21 mouse cellular contexts compared by ENCODE assay signal in genomic region chr2:154534704-154535270, GRCm38 (mm10). TPM values are rescaled to one million over a fixed set of nuclear protein-coding genes. Genes with fewer than 3 reads are reported as not detected.
A peak's percentile ranks its signal among the peaks of the same experiment; 100 is the strongest.
DNase-seq lines count a peak whose midpoint lies in the region; ATAC-seq and TF ChIP-seq lines count a peak whose summit lies in the region.
"Had no signal": no experiment of that assay in that cellular context is flagged by ENCODE, and none has a peak within 500 bp of the region (broad histone marks: within the 10 kb centered on the region; RNA-seq: fewer than 3 reads in every experiment).

No protein-coding gene starts in this region.

- no peak overlapping the region for H3K4me3 ChIP-seq in heart, embryonic 10.5 days
- no peak overlapping the region for H3K4me3 ChIP-seq in heart, embryonic 15.5 days
- H3K4me3 ChIP-seq in heart, adult 2 months = no peak overlapping the region
- H3K4me3 ChIP-seq in liver, embryonic 11.5 days (ENCODE audit: low read depth, low read length) = no peak overlapping the region
- H3K4me3 ChIP-seq in liver, postnatal 0 days (ENCODE audit: low read depth, low read length) = no peak overlapping the region
- H3K4me3 ChIP-seq in E14TG2a.4 (replicated peaks; ENCODE audit: low read length) = 0 out of 2 replicates have a peak overlapping the region, but pooled peaks have one; percentile 26
- H3K4me3 ChIP-seq: embryonic facial prominence, embryonic 12.5 days; forebrain, embryonic 15.5 days; heart, embryonic 13.5 days; hindbrain, embryonic 15.5 days had no signal

- no peak for ATAC-seq in heart, embryonic 15.5 days (replicated peaks; ENCODE audit: insufficient number of reproducible peaks, insufficient read depth, low FRiP score, low read depth)
- ATAC-seq in liver, embryonic 11.5 days (replicated peaks; ENCODE audit: low FRiP score) = 0 out of 2 replicates have a peak, but pooled peaks have one; percentile 47
- no peak for ATAC-seq in liver, postnatal 0 days
- ATAC-seq: activated CD4-positive, CD25-positive, alpha-beta regulatory T cell, adult 4 months; forebrain, embryonic 15.5 days; Patski had no signal

- intact Hi-C loops in heart, adult 2 months (cut with DNase I) = no loop called here

- 0 out of 2 replicates have a peak overlapping the region, but pooled peaks have one; percentile 44 for H3K27ac ChIP-seq in heart, embryonic 10.5 days
- H3K27ac ChIP-seq in heart, embryonic 15.5 days = peak overlapping the region; percentile 21; the same call in 1 of the 2 replicates
- no peak overlapping the region for H3K27ac ChIP-seq in heart, adult 2 months
- H3K27ac ChIP-seq in liver, embryonic 11.5 days (ENCODE audit: low read depth, low read length) = no peak overlapping the region
- no peak overlapping the region for H3K27ac ChIP-seq in liver, postnatal 0 days (ENCODE audit: low read depth)
- H3K27ac ChIP-seq: embryonic facial prominence, embryonic 12.5 days; forebrain, embryonic 15.5 days; heart, embryonic 13.5 days; hindbrain, embryonic 15.5 days had no signal

- TF ChIP-seq POLR2A in heart, adult 2 months (IDR thresholded peaks at IDR 0.05; ENCODE audit: insufficient read depth, low read depth, low read length) = no peak

- 64% methylated on average over 12 of the region's 12 CpGs for WGBS in heart, embryonic 10.5 days
- 44% methylated on average over 12 of the region's 12 CpGs for WGBS in heart, embryonic 15.5 days
- WGBS in heart, adult 2 months = 78% methylated on average over 12 of the region's 12 CpGs
- 87% methylated on average over 12 of the region's 12 CpGs for WGBS in liver, embryonic 11.5 days
- WGBS in liver, postnatal 0 days (ENCODE audit: insufficient replicate concordance) = 86% methylated on average over 12 of the region's 12 CpGs

- H3K4me2 ChIP-seq in heart, embryonic 15.5 days = no peak overlapping the region
- no peak overlapping the region for H3K4me2 ChIP-seq in liver, embryonic 11.5 days
- H3K4me2 ChIP-seq in liver, postnatal 0 days (ENCODE audit: low read depth, low read length) = no peak overlapping the region
- H3K4me2 ChIP-seq: embryonic facial prominence, embryonic 12.5 days; forebrain, embryonic 15.5 days; heart, embryonic 13.5 days; hindbrain, embryonic 15.5 days had no signal

- TF ChIP-seq CTCF in heart, adult 2 months (IDR thresholded peaks at IDR 0.05) = no peak
- TF ChIP-seq CTCF in liver, postnatal 0 days (IDR thresholded peaks at IDR 0.05; ENCODE audit: low read depth) = no peak
- TF ChIP-seq CTCF in E14TG2a.4 (conservative IDR thresholded peaks at IDR 0.05; ENCODE audit: low read length) = no peak

- DNase-seq in heart, embryonic 10.5 days (ENCODE audit: low spot score) = no peak
- DNase-seq in heart, adult 9 months (ENCODE audit: low spot score in 2 of 2) = no peak
- DNase-seq in heart, adult 2 months = no peak
- DNase-seq in liver, embryonic 11.5 days (ENCODE audit: low spot score) = no peak
- no peak for DNase-seq in liver, postnatal 0 days
- DNase-seq: adrenal gland, postnatal 14 days; cerebellum, adult 11-12 months; cerebellum, adult 9-10 months; cerebellum, postnatal 25 days; gastrocnemius, postnatal 36 days; kidney, adult 11 months had no signal

- H3K79me2 ChIP-seq in heart, adult 2 months (replicated peaks; ENCODE audit: control insufficient read depth, insufficient read depth, low read length) = no peaks in the 10 kb centered on the region

- H3K9ac ChIP-seq in heart, embryonic 15.5 days = no peak overlapping the region
- H3K9ac ChIP-seq in heart, adult 2 months (ENCODE audit: low read depth, low read length) = no peak overlapping the region
- H3K9ac ChIP-seq in liver, embryonic 11.5 days (ENCODE audit: low read depth, low read length) = no peak overlapping the region
- H3K9ac ChIP-seq in liver, postnatal 0 days (replicated peaks) = no peak overlapping the region
- H3K9ac ChIP-seq: embryonic facial prominence, embryonic 12.5 days; forebrain, embryonic 15.5 days; heart, embryonic 13.5 days; hindbrain, embryonic 15.5 days had no signal

- no peak for TF ChIP-seq EP300 in heart, adult 2 months (IDR thresholded peaks at IDR 0.05; ENCODE audit: insufficient read depth, low read depth, low read length)
- TF ChIP-seq EP300 in liver, postnatal 0 days (IDR thresholded peaks at IDR 0.05; ENCODE audit: low read depth) = no peak

- H3K4me1 ChIP-seq in heart, embryonic 10.5 days = peaks cover 21% of the 10 kb centered on the region
- H3K4me1 ChIP-seq in heart, embryonic 15.5 days (replicated peaks) = peaks cover 14% of the 10 kb centered on the region
- H3K4me1 ChIP-seq in heart, adult 2 months (ENCODE audit: control insufficient read depth, insufficient read depth, low read length) = peaks cover 2% of the 10 kb centered on the region; the same call in 1 of the 2 replicates
- 0 out of 2 replicates have a peak, but pooled peaks cover 4% of the 10 kb centered on the region for H3K4me1 ChIP-seq in liver, embryonic 11.5 days (replicated peaks; ENCODE audit: control insufficient read depth, insufficient read depth, low read length)
- no peaks in the 10 kb centered on the region for H3K4me1 ChIP-seq in liver, postnatal 0 days (ENCODE audit: insufficient read depth)
- H3K4me1 ChIP-seq in E14TG2a.4 (replicated peaks; ENCODE audit: low read depth, low read length) = peaks cover 79% of the 10 kb centered on the region
- H3K4me1 ChIP-seq: embryonic facial prominence, embryonic 12.5 days had no signal

- H3K27me3 ChIP-seq in heart, embryonic 10.5 days (ENCODE audit: insufficient read depth, poor library complexity, severe bottlenecking) = no peaks in the 10 kb centered on the region
- H3K27me3 ChIP-seq in heart, embryonic 15.5 days = no peaks in the 10 kb centered on the region
- H3K27me3 ChIP-seq in heart, adult 2 months (ENCODE audit: control insufficient read depth, insufficient read depth, low read length) = no peaks in the 10 kb centered on the region
- H3K27me3 ChIP-seq in liver, embryonic 11.5 days (replicated peaks; ENCODE audit: control insufficient read depth, insufficient read depth, low read length) = no peaks in the 10 kb centered on the region
- H3K27me3 ChIP-seq in liver, postnatal 0 days (ENCODE audit: insufficient read depth, low read length) = no peaks in the 10 kb centered on the region
- no peaks in the 10 kb centered on the region for H3K27me3 ChIP-seq in E14TG2a.4 (ENCODE audit: insufficient read depth, low read length)
- H3K27me3 ChIP-seq: embryonic facial prominence, embryonic 12.5 days; forebrain, embryonic 15.5 days; heart, embryonic 13.5 days; hindbrain, embryonic 15.5 days; Patski had no signal

- peaks cover 57% of the 10 kb centered on the region for H3K36me3 ChIP-seq in heart, embryonic 10.5 days
- H3K36me3 ChIP-seq in heart, embryonic 15.5 days = peaks cover 42% of the 10 kb centered on the region
- no peaks in the 10 kb centered on the region for H3K36me3 ChIP-seq in heart, adult 2 months (ENCODE audit: control insufficient read depth, insufficient read depth, low read length)
- H3K36me3 ChIP-seq in liver, embryonic 11.5 days (ENCODE audit: control insufficient read depth, insufficient read depth, low read length) = peaks cover 31% of the 10 kb centered on the region; the same call in 1 of the 2 replicates
- H3K36me3 ChIP-seq in liver, postnatal 0 days (replicated peaks; ENCODE audit: insufficient read depth, low read length) = peaks cover 33% of the 10 kb centered on the region
- peaks cover 97% of the 10 kb centered on the region for H3K36me3 ChIP-seq in E14TG2a.4 (ENCODE audit: insufficient read depth, low read length)

- H3K9me3 ChIP-seq in heart, embryonic 10.5 days = no peaks in the 10 kb centered on the region
- no peaks in the 10 kb centered on the region for H3K9me3 ChIP-seq in heart, embryonic 15.5 days (replicated peaks)
- no peaks in the 10 kb centered on the region for H3K9me3 ChIP-seq in liver, embryonic 11.5 days (ENCODE audit: control insufficient read depth, low read length)
- H3K9me3 ChIP-seq in liver, postnatal 0 days (ENCODE audit: low read length) = no peaks in the 10 kb centered on the region
- H3K9me3 ChIP-seq in E14TG2a.4 (ENCODE audit: low read length) = no peaks in the 10 kb centered on the region
- H3K9me3 ChIP-seq: embryonic facial prominence, embryonic 12.5 days; forebrain, embryonic 15.5 days; heart, embryonic 13.5 days; hindbrain, embryonic 15.5 days had no signal

RNA-seq across cellular contexts. Expression of gene 1700003F12Rik, which starts 12.1 kb away (rescaled TPM):
- 1.2 and 1.5 TPM in 2 replicates for polyA plus RNA-seq in heart, embryonic 10.5 days (2016; fragmentation: Nextera tagmentation; extraction: Ambion mirVana)
- 0.43 and 0.99 TPM in 2 replicates for polyA plus RNA-seq in heart, embryonic 15.5 days (2015; fragmentation: Nextera tagmentation; extraction: Ambion mirVana)
- total RNA-seq in heart, adult 2 months (2021) = not detected
- polyA plus RNA-seq in heart, adult 2 months (2012; rRNA removed) = 0.39 TPM in 1 of 2 replicates, not detected in the other
- polyA plus RNA-seq in liver, embryonic 11.5 days (2014; fragmentation: Nextera tagmentation; extraction: Ambion mirVana) = 1.0 and 1.8 TPM in 2 replicates
- polyA plus RNA-seq in liver, postnatal 0 days (2015; fragmentation: Nextera tagmentation; extraction: Ambion mirVana) = 3.1 and 3.8 TPM in 2 replicates
- total RNA-seq: adrenal gland, postnatal 14 days; gastrocnemius, adult 8-10 months; gastrocnemius, postnatal 36 days had no signal
- polyA plus RNA-seq: activated CD4-positive, CD25-positive, alpha-beta regulatory T cell, adult 4 months; heart, embryonic 13.5 days had no signal

RNA-seq across cellular contexts. Expression of gene Actl10, which starts 16.8 kb away (rescaled TPM):
- 0.31 and 0.43 TPM in 2 replicates for polyA plus RNA-seq in heart, embryonic 10.5 days (2016; fragmentation: Nextera tagmentation; extraction: Ambion mirVana)
- 0.22 and 0.26 TPM in 2 replicates for polyA plus RNA-seq in heart, embryonic 15.5 days (2015; fragmentation: Nextera tagmentation; extraction: Ambion mirVana)
- not detected for total RNA-seq in heart, adult 2 months (2021)
- not detected in 2 replicates for polyA plus RNA-seq in heart, adult 2 months (2012; rRNA removed)
- polyA plus RNA-seq in liver, embryonic 11.5 days (2014; fragmentation: Nextera tagmentation; extraction: Ambion mirVana) = 0.25 TPM in 1 of 2 replicates, not detected in the other
- 0.07 TPM in 1 of 2 replicates, not detected in the other for polyA plus RNA-seq in liver, postnatal 0 days (2015; fragmentation: Nextera tagmentation; extraction: Ambion mirVana)
- total RNA-seq: adrenal gland, postnatal 14 days; gastrocnemius, postnatal 36 days had no signal
- polyA plus RNA-seq: activated CD4-positive, CD25-positive, alpha-beta regulatory T cell, adult 4 months; cortical plate, adult 2 months; Patski had no signal

RNA-seq across cellular contexts. Expression of gene Necab3, which starts 23.9 kb away (rescaled TPM):
- polyA plus RNA-seq in heart, embryonic 10.5 days (2016; fragmentation: Nextera tagmentation; extraction: Ambion mirVana) = 0.94 and 1.6 TPM in 2 replicates
- polyA plus RNA-seq in heart, embryonic 15.5 days (2015; fragmentation: Nextera tagmentation; extraction: Ambion mirVana) = 2.0 and 2.4 TPM in 2 replicates
- total RNA-seq in heart, adult 2 months (2021) = under 1 TPM; 0.20 to 0.23 TPM
- polyA plus RNA-seq in heart, adult 2 months (2012; rRNA removed) = 0.90 and 1.7 TPM in 2 replicates
- 1.9 and 2.4 TPM in 2 replicates for polyA plus RNA-seq in liver, embryonic 11.5 days (2014; fragmentation: Nextera tagmentation; extraction: Ambion mirVana)
- polyA plus RNA-seq in liver, postnatal 0 days (2015; fragmentation: Nextera tagmentation; extraction: Ambion mirVana) = 0.13 and 0.19 TPM in 2 replicates

RNA-seq across cellular contexts. Expression of gene E2f1, which starts 34.9 kb away (rescaled TPM):
- polyA plus RNA-seq in heart, embryonic 10.5 days (2016; fragmentation: Nextera tagmentation; extraction: Ambion mirVana) = 18.0 and 18.6 TPM in 2 replicates
- 17.0 and 23.1 TPM in 2 replicates for polyA plus RNA-seq in heart, embryonic 15.5 days (2015; fragmentation: Nextera tagmentation; extraction: Ambion mirVana)
- total RNA-seq in heart, adult 2 months (2021) = under 1 TPM; 0.39 to 0.70 TPM
- 1.1 and 1.2 TPM in 2 replicates for polyA plus RNA-seq in heart, adult 2 months (2012; rRNA removed)
- polyA plus RNA-seq in liver, embryonic 11.5 days (2014; fragmentation: Nextera tagmentation; extraction: Ambion mirVana) = 12.6 and 14.0 TPM in 2 replicates
- 7.3 and 7.4 TPM in 2 replicates for polyA plus RNA-seq in liver, postnatal 0 days (2015; fragmentation: Nextera tagmentation; extraction: Ambion mirVana)

Comparison
In these comparisons a context has a peak if more than half of its experiments do, and no peak if none do; other contexts are left out.
1. H3K27ac ChIP-seq: peak in heart, embryonic 10.5 days (single experiment) and heart, embryonic 15.5 days (single experiment); none in heart, adult 2 months (single experiment), liver, embryonic 11.5 days (single experiment) and liver, postnatal 0 days (single experiment).